Mouse (Mus musculus): ENCODE data around the gene Rab9. TPM values are rescaled to one million over a fixed set of nuclear protein-coding genes. Genes with fewer than 3 reads are reported as not detected.

The Rab9 gene
- polyA plus RNA-seq, 1 experiment: 6.7 TPM

GRCm38 (mm10) chrX:166455525-166455924 lies 24.1 kb downstream of the Rab9 start:
- no peak for DNase-seq (ENCODE audit: low read depth, low spot score)
- 90% methylated on average over 1 of the region's 1 CpGs for WGBS

- 72% methylated on average over 3 of the region's 3 CpGs for WGBS
- DNase-seq (ENCODE audit: low read depth, low spot score): no peak
Observed at GRCm38 (mm10) chrX:166454331-166454730, 25.3 kb downstream of the Rab9 start.

GRCm38 (mm10) chrX:166453532-166453931 lies 26.1 kb downstream of the Rab9 start:
- 72% methylated on average over 6 of the region's 6 CpGs for WGBS
- no peak for DNase-seq (ENCODE audit: low read depth, low spot score)

GRCm38 (mm10) chrX:166444552-166444951 lies 35.1 kb downstream of the Rab9 start:
- WGBS: 85% methylated on average over 3 of the region's 3 CpGs

GRCm38 (mm10) chrX:166440616-166441063 lies 39.0 kb downstream of the Rab9 start, which contains the start of gene Ofd1:
Gene Ofd1 (minus strand): TSS chrX:166440704.
- peak; percentile 54 for DNase-seq (ENCODE audit: low read depth, low spot score)
- WGBS: 5% methylated on average over 44 of the region's 44 CpGs

More at GRCm38 (mm10) chrX:166444552-166444951, 35.1 kb downstream of the Rab9 start:
- no peak for DNase-seq (ENCODE audit: low read depth, low spot score)

- 12% methylated on average over 36 of the region's 36 CpGs for WGBS
- DNase-seq (ENCODE audit: low read depth, low spot score): no peak
Observed at GRCm38 (mm10) chrX:166440036-166440615, 39.5 kb downstream of the Rab9 start, which contains the start of gene Trappc2. Gene Trappc2 (plus strand): TSS chrX:166440574.

GRCm38 (mm10) chrX:166434812-166435211 lies 44.9 kb downstream of the Rab9 start:
- no peak for DNase-seq (ENCODE audit: low read depth, low spot score)
- 88% methylated on average over 2 of the region's 2 CpGs for WGBS

GRCm38 (mm10) chrX:166416196-166416595 lies 63.5 kb downstream of the Rab9 start:
- 79% methylated on average over 6 of the region's 6 CpGs for whole genome bisulfite sequencing
- no peak for DNase-seq (ENCODE audit: low read depth, low spot score)

- no peak for DNase-seq (ENCODE audit: low read depth, low spot score)
Observed at GRCm38 (mm10) chrX:166407865-166408264, 71.8 kb downstream of the Rab9 start.

Other genes with a start within 250 kb of the Rab9 start
- gene Gpm6b, start 241.0 kb downstream of the Rab9 start, polyA plus RNA-seq (2012; rRNA removed): 1.3 and 2.0 TPM in 2 replicates
- 1.5 and 2.1 TPM in 2 replicates for gene Trappc2, start 39.3 kb downstream of the Rab9 start, polyA plus RNA-seq (2012; rRNA removed)
- 0.97 and 1.3 TPM in 2 replicates for gene Ofd1, start 39.2 kb downstream of the Rab9 start, polyA plus RNA-seq (2012; rRNA removed)
- 0.55 and 1.1 TPM in 2 replicates for gene Tceanc, start 38.7 kb upstream of the Rab9 start, polyA plus RNA-seq (2012; rRNA removed)
- 0.07 and 0.08 TPM in 2 replicates for gene Egfl6, start 105.9 kb upstream of the Rab9 start, polyA plus RNA-seq (2012; rRNA removed)